Mouse (Mus musculus): ENCODE results near the gene Lix1l. TPM values are rescaled to one million over a fixed set of nuclear protein-coding genes. Genes with fewer than 3 reads are reported as not detected.

The Lix1l gene
- polyA plus RNA-seq, 1 experiment: 86.8 TPM

- TF ChIP-seq CTCF (IDR thresholded peaks at IDR 0.05; ENCODE audit: borderline replicate concordance, extremely low read depth, insufficient read depth, insufficient read length) (no peak), POLR2A (IDR thresholded peaks at IDR 0.05; ENCODE audit: borderline replicate concordance, extremely low read depth, insufficient read depth, insufficient read length, poor library complexity, severe bottlenecking) (no peak)
- no peak for DNase-seq (ENCODE audit: low read depth)
These were observed 42.2 kb upstream of the Lix1l start for GRCm38 (mm10) chr3:96558668-96559196.

- DNase-seq (ENCODE audit: low read depth): no peak
- TF ChIP-seq CTCF (IDR thresholded peaks at IDR 0.05; ENCODE audit: borderline replicate concordance, extremely low read depth, insufficient read depth, insufficient read length) (no peak), POLR2A (IDR thresholded peaks at IDR 0.05; ENCODE audit: borderline replicate concordance, extremely low read depth, insufficient read depth, insufficient read length, poor library complexity, severe bottlenecking) (no peak)
These were observed 41.5 kb upstream of the Lix1l start for GRCm38 (mm10) chr3:96559398-96559910.

- TF ChIP-seq CTCF (IDR thresholded peaks at IDR 0.05; ENCODE audit: borderline replicate concordance, extremely low read depth, insufficient read depth, insufficient read length): no peak
- TF ChIP-seq POLR2A (IDR thresholded peaks at IDR 0.05; ENCODE audit: borderline replicate concordance, extremely low read depth, insufficient read depth, insufficient read length, poor library complexity, severe bottlenecking): no peak
- no peak for DNase-seq (ENCODE audit: low read depth)
These were observed 40.8 kb upstream of the Lix1l start for GRCm38 (mm10) chr3:96559911-96560850.

GRCm38 (mm10) chr3:96560881-96561668 lies 39.9 kb upstream of the Lix1l start:
- DNase-seq (ENCODE audit: low read depth): no peak
- TF ChIP-seq POLR2A (IDR thresholded peaks at IDR 0.05; ENCODE audit: borderline replicate concordance, extremely low read depth, insufficient read depth, insufficient read length, poor library complexity, severe bottlenecking) (no peak), CTCF (IDR thresholded peaks at IDR 0.05; ENCODE audit: borderline replicate concordance, extremely low read depth, insufficient read depth, insufficient read length) (no peak)

GRCm38 (mm10) chr3:96561946-96562681 lies 38.8 kb upstream of the Lix1l start:
- DNase-seq (ENCODE audit: low read depth): no peak
- TF ChIP-seq CTCF (IDR thresholded peaks at IDR 0.05; ENCODE audit: borderline replicate concordance, extremely low read depth, insufficient read depth, insufficient read length) (no peak), POLR2A (IDR thresholded peaks at IDR 0.05; ENCODE audit: borderline replicate concordance, extremely low read depth, insufficient read depth, insufficient read length, poor library complexity, severe bottlenecking) (no peak)

DNA sequence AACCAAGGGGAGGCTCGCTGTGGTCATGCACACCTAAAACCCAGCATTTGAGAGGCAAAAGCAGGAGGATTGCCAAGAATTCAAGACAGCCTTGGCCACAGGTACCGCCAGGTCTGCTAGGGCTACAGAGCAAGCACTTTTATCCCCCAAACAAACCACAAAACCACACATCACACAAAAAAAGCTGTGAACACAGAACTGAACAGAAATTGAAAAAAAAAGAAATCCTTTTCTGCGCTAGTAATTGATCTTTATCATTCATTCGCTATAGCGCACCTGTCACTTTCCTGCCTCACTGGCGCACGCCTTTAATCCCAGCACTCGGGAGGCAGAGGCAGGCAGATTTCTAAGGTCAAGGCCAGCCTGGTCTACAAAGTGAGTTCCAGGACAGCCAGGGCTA lies 37.7 kb upstream of the Lix1l start:
- TF ChIP-seq POLR2A (IDR thresholded peaks at IDR 0.05; ENCODE audit: borderline replicate concordance, extremely low read depth, insufficient read depth, insufficient read length, poor library complexity, severe bottlenecking): no peak
- no peak for TF ChIP-seq CTCF (IDR thresholded peaks at IDR 0.05; ENCODE audit: borderline replicate concordance, extremely low read depth, insufficient read depth, insufficient read length)
- DNase-seq (ENCODE audit: low read depth): no peak

DNA sequence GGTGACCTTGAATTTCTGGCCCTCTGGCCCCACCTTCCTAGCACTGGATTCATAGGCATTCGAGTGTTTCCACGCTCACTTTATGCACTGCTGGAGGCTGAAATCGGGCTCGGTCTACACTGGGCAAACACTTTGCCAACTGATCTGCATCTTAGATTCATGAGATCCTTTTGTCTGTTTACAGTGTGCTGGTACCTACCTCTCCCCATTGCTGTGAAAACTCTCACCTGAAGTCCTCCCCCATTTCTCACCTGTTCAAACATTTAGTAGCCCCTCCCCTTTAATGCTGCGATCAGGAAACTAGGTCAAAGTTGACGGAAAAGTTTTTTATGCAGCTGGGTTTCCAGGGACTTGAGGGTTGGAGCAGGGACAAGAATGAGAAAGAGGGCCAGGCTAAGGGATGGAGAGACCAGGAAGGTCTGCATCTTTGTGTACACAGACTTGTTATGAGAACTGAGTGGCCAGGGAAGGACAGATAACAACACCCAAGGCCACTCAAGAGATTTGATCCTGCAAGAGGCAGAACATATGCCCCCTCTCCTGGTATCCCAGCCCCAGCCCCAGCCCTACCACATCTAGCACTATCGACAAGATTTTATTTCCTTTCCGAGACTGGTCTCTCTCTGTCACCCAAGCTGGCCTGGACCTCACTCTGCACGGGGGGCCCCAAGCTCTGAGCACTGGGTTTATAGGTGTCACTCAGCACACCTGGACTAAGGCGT lies 36.9 kb upstream of the Lix1l start:
- TF ChIP-seq CTCF (IDR thresholded peaks at IDR 0.05; ENCODE audit: borderline replicate concordance, extremely low read depth, insufficient read depth, insufficient read length) (no peak), POLR2A (IDR thresholded peaks at IDR 0.05; ENCODE audit: borderline replicate concordance, extremely low read depth, insufficient read depth, insufficient read length, poor library complexity, severe bottlenecking) (no peak)
- no peak for DNase-seq (ENCODE audit: low read depth)

DNA sequence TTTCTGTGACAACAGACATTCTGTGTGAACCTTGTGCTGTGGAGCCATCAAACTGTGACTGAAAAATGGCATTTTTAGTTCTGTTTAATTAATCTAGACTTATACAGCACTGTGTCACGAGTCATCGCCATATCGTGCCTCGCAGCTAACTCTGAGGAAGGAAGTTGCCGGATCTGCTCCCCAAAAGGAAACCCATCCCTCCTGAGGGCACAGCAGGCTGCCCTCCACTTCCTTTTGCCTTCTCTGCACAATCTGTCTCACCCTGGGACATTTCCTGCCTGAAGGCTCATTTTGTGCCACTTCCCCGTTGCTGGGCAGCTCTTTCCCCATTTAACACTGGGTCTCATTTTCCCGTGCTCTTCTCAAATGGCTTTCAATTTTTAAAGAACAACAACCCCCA lies 36.3 kb upstream of the Lix1l start:
- no peak for DNase-seq (ENCODE audit: low read depth)
- TF ChIP-seq CTCF (IDR thresholded peaks at IDR 0.05; ENCODE audit: borderline replicate concordance, extremely low read depth, insufficient read depth, insufficient read length) (no peak), POLR2A (IDR thresholded peaks at IDR 0.05; ENCODE audit: borderline replicate concordance, extremely low read depth, insufficient read depth, insufficient read length, poor library complexity, severe bottlenecking) (no peak)

DNA sequence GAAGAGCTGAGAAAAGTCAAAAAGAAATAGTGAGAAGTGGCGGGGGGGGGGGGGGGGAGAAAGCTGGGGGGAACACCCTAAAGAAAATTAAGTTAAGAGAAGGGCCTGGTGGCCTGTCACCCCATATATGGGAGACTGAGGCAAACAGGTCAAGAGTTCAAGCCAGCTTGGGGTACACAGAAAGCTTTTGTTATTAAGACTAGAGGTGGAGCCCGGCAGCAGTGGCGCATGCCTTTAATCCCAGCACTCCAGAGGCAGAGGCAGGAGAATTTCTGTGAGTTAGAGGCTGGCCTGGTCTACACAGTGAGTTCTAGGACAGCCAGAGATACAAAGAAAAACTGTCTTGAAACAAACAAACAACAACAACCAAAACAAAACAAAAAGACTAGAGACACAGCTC lies 35.8 kb upstream of the Lix1l start:
- no peak for TF ChIP-seq POLR2A (IDR thresholded peaks at IDR 0.05; ENCODE audit: borderline replicate concordance, extremely low read depth, insufficient read depth, insufficient read length, poor library complexity, severe bottlenecking)
- DNase-seq (ENCODE audit: low read depth): no peak
